Mouse (Mus musculus): Measurements from ENCODE around the gene Xdh.

The Xdh gene

DNA sequence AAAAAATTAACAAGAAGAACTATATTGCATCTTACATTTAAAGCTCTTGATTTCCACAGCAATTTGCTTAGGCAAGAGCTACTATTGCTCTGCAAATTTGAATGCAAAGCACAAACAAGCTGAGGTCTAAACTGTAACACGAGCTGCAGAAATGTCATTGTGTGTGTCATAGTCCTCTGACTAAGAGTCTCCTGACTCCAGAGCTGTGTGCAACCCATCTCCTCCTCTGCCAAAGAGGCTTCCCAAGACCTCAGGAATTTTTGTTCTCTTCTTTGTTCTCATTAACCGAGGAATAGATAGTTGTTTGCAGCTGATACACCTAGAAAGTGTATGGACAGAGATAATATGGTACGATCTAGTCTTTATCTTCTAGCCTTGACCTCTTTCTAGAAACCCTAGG is 8.2 kb downstream of the Xdh start:
- DNase-seq = no peak

DNA sequence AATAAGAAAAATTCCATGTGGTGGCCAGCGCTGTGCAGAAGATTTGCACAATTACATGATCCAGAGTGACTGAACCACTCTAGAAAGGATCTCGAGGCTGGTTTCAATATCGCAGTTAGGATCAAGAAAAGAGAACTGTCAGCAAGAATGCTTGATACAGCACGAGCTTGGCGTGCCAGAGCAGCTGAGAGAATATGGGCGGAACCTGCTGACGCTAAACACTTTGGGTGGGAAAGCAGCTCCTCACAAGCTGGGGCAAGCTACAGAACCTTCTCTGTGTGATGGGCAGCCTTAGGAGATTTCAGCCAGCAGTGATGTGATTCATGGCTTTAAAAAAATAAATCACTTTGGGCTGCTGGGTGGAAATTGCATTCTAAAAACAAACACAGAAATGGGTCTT is 12.9 kb downstream of the Xdh start:
- DNase-seq = no peak

DNA sequence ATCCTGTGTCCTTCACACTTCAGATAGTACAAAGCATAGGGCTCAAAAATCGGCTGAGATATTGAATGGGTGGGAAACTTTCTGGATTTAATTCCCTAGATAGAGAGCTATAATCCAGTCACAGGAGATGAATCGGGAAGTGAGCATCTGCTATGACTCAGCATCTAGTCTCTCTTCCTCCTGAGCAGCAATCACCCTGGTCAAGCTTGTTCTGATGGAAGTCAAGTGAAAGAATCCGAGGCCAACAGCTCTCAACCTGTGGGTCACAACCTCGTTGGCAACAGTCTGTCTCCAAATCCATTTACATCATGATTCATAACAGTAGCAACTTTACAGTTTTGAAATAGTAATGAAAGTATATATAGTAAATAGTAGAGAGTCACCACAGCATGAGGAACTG is 14.8 kb downstream of the Xdh start:
- no peak for DNase-seq

DNA sequence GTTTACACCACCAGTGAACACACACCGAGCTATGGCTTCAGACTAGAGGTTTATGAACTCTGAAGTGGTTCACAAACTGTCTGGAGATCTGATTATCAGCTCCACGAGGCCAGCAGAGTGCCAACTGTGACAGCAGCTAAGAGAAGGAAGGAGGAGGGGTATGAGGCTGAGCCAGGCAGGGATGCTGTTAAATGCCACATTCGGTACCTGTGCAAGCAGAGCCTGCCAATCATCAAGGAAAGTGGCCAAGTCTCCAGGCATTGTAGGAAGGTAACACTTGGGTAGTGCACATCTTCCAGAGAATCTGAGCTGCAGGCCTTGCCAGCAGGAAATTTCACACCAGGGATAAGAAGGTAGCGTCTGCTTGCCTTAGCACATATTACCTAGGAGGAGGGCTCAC is 15.7 kb downstream of the Xdh start:
- DNase-seq = no peak

DNA sequence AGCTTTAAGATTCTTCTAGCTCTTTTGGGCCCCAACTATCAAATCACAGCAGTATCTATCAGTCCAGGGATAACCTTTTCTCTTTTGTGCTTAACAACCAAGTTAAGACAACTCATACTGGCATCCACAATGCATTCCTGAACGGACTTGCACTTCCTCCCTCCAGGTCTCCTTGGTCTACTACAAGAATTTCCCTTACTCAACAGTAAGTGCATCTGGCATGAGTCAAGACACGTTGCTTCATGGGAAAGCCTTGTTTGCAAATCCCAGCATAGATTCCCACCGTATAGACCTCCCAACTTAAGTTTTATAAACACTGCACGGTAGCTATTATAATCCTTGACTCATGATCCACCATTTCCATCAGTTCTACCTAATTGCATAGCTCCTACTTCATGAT is 16.4 kb downstream of the Xdh start:
- no peak for DNase-seq

DNA sequence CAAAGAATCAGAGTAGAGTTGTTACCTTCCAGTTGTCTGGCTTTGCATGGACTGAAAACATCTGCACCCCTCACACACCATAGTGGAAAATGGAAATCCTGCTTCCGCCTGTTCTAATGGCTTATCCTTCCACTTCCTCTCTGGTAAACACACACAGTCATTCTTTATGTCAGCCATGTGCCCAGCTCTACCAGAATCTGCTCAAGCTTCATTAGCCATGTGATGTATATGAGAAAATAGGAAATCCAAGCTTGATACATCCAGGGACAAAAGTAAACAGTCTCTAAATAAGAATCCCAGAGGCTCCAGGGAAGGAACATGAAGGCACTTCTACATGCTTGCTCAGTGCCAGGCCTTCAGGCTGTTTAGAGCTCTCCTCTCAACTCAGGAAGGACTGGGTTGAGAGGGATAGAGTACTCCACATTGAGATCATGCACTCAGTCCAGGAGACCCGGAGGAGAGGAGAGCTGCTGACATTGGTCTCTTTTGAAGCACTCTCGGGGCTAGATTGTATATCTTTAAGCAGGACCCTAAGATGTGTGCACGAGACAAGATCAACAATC is 17.4 kb downstream of the Xdh start:
- no peak for DNase-seq

DNA sequence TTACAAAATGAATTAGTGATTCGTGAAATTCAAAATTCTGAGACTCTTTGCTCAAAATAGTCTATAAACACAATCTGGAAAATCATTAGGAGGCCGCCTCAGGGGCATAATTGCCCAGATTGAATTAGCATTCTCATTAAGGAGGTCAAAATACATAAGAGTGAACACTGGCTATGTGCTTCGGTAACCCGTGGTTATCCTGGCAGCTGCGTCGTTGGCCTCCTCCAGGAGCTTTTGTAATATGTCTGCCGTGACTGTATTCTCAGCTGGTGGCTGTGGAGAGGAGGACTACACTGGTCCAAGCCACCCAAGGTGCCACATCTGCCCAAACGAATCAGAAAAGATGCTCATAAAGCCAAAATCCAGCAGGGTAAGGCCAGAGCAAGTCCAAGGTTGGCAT is 30.5 kb downstream of the Xdh start:
- no peak for DNase-seq

DNA sequence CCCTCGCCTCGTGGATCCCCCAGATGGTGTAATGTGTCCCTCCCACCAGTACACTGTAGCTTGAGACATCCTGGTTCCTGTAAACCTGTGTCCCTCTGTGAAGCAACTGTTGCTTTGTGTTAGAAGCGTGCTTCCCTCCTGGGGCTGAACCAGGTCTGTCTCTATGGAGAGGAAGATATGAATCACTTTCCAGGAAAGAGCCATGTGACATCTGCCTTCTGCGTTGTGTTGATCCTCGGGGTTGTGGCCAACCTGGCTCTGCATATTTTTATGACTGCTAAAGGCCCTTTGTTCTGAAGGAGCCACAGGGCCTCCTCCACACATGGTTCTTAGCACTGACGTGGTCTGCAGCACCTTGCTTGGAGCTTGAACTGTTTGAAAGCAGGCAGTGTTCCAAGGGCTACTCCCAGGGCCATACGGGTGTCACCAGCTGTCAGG is 31.0 kb downstream of the Xdh start:
- no peak for DNase-seq

DNA sequence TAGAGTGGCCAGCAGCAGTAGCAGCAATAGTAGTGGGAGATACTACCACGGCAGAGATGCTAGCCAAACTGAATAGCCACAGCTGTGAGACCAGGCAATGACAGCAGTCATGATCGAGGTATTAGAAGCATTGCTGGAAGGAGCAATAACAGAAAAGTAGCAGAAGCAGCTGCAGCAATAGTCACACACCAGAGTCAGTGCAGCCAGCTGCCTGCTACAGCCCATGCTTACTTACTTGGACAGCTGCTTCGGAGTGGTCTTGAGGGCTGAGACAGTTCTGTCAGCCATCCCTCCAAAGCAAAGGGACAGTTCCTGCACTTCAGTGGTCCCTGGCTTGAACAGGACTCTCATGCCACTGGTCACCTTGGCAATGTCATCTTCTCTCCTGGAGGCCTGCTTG is 31.9 kb downstream of the Xdh start:
- DNase-seq = no peak

DNA sequence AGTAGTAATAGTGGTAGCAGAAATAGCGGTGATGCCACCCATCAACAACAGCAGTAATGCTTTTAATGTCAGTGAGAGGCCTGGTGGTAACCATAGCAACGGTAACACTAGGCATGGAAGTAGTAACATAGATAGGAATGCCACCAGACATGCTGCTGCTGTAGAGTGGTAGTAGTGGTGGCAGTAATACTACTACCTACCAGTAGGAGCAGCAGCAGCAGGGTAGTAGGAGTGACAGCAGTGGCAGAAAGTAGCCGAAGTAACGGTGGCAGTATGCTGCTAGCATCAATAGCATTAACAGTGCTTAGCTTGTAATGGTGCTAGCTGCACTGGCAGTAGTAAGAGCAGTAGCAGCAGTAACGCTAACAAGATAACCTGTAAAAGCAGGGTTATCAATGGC is 32.3 kb downstream of the Xdh start:
- no peak for DNase-seq

DNA sequence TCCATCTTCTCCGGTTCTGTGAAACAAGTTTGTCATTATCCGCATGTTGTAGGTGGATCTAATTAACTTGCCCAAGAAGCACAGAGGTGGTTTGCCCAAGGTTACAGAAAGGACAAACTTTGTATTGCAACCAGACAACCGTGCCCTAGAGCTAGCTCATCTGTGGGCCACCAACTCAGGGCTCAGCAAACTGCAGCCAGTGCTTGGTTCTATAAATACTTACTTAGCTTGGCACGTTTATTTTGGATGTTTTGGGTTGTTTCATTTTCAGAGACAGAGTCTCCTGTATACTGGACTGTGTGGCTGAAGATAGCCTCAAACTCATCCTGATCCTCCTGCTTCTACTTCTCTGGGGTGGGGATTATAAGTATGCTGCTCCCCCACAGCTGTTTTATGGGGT is 35.3 kb downstream of the Xdh start:
- DNase-seq = no peak

DNA sequence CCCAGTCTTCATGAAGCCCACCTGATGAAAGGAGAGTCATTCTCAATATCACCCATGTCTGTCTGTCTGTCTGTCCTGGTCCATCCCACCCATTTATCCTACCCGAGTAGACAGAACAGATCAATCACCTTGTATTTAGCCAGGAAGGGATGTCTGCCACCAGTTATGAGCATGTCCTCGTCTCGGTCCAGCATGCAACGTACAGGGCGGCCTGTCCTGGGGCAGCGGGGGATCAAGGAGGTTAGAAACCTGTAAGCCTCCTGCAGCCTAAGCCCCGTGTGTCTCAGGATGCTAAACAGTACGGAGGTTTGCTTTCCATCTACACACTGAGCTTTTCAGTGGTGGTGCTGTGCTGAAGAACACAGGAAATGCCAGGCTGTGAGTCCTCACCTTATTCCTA is 43.9 kb downstream of the Xdh start:
- no peak for DNase-seq

DNA sequence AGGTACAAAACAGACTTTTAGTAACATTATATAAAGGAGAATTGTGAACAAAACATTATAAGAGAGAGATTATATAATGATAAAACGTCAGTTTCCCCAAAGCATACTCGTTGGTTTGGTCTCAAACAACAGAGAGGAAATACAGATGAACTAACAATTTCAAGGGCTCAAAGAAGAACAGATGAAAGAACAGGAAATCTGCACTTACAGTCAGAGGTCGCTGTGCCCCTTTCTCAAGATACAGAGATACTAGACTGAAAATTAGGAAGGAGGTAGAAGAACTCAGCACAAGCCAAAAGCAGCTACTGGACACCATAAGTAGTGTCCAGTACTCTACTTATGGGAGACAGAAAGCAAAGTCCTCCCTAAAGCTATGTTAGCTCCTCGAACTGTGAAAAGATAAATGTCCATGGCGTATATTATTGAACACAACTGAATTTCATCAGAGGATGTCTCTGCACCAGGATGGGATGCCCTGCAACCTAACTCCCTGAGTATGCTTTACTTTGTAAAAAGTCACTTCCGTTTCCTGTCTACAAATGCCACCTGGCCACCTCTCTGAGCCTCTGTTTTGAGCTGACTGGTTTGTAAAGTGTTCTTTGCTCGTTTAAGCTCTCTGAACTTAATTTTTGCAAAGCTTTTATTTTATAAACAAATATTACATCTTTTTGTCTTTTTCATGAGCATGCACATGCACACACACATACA is 44.8 kb downstream of the Xdh start:
- DNase-seq = no peak

DNA sequence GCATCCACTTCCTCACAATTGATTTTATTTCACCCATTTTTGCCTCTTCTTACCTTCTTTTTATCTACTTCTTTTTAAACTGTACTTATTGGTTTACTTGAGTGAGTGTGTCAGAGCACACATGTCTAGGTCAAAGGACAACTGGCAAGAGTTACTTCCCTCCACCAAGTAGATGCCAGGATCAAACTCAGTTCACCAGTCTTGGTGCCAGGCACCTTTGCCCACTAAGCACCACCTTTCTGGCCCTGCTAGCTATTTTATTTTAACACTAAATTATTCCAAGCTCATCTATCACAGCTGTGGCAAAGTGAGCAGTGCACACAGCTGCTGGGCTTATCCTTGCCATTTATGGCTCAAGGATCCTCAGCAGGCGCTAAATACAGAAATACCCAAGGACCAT is 46.9 kb downstream of the Xdh start:
- DNase-seq = no peak

DNA sequence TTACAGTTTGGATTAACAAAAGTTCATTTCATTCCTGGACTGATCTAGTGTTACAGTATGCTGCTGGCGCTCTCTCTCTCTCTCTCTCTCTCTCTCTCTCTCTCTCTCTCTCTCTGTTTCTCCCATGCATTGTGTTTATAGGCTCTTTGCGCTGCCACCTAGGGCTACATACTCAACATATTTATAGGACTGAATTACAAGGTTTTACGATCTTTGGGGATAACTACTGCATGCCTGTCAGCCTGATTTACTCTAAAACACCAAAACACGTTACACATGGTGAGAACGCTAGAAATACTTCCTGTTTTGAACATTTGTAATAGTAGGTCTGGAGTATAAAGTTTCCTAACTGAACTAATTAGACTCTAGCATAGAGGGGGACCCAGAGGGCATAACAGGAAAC is 47.8 kb downstream of the Xdh start:
- DNase-seq = no peak

DNA sequence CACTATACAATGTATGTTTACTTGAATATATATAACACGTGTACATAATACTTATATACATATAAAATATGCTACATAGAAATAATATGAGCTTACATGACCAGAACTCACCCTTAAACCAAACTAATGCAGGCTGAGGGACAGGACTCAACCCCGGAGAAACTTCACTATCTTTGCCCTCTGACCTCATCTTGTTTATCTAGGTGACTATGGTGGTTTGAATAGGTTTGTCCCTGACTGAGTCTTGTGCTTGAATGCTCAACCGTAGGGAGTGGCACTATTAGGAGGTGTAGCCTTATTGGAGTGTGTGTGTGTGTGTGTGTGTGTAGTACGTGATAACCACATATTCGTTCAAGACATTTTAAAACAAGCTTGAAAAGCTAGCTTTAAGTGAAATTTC is 55.6 kb downstream of the Xdh start:
- no peak for DNase-seq

DNA sequence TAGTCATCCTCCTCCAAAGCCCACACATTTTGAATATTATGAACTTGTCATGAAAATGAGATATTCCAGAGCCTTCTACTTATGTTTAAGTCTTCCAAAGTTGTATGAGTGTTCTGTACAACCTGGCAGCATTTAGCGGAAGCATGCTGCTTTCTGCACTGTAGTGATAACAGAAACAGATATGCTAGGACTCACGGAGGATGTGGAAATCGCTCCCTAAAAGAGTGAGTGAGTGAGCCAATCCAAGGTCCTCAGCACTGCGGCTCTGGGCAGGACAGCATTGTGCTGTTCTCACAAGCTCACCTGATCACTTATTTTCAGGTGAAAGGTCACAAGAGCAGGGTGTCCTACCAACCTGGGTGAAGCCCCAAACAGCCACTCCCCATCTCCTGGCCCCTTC is 56.2 kb downstream of the Xdh start:
- DNase-seq = no peak

DNA sequence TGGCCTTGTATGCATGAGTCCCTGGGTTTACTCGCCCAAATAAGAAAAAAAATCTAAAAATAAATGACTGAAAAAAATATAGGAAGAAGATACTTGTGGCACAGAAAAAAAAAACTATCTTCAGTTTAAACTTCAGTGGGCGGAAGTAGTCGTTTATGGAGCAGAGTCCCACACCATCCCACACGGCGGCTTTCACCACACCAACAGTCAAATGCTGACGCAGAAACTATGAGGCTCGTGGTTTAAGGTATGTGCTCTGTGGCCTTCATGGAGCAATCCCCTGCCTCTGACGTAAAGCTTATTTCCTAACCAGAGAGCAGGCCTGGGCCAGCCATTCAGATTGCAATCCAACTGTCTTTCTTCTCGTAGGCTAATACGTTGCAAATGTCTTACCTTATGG is 56.8 kb downstream of the Xdh start:
- DNase-seq = no peak

DNA sequence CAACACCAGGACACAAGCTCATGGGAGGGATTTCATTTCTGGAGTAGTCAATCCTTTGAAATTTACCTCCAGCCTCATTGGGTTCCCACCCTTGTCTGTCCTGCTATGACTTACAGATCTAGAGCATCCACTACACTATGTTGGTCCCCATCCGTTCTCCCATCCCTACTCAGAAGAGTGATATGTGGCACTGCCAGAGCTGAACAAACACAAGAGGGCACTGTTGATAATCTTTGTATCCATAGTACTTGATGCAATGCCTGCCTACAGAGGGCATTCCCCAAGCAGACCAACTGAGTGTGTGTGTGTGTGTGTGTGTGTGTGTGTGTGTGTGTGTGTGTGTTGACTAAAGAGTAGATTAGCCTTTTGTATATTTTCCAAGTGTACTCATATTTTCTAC is 58.4 kb downstream of the Xdh start:
- DNase-seq = no peak

DNA sequence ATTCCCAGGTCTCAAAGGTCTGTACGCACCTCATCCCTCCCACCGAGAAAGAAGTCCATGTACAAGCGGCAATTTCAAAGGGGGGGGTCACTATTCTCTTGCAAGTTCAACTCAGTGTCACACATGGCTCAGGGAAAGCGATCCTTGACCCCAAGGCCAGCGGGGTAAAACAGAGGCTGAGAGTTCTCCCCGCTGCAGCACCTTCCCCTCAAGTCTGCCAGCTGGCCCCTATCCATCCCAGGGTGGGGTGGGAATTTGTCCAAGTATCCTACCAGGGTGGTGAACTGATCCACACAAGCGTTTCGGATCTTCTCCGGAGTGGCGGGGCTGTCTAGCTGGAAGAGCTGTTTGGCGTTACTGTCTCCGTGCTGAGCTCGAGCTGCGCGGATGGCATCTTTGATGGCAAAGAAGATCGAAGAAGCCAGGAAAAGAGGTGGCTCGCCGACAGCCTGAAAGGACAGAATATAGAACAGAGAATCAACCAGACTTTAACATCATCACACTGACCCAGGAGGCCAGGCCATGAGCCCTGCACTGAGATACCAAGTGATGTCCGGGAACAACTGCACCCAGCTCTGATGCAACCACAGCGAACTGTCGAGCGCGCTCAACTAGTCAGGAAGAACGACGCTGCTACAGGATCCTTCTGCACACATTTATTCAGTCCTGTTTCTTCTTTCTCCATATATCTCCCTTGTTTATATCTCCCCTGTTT is 63.8 kb downstream of the Xdh start:
- DNase-seq = no peak

DNA sequence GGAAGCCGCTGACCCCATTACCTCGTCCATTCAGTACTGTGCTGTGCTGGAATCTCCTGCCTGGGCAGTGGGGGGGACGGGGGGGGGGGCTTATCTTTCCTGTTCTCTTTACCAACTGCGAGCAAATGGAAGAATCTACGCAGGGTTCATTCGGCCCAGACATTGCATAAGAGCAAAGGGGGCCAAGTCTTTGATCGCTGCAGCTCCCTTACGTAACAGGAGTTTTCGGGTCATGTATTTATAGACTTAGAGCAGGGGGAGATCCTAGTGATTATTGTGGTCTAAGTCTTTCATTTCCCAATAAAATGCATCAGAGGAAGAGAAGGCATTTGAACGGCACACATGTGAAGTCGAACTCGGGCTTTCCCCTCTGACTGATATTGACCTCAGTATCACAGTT is 66.7 kb downstream of the Xdh start:
- no peak for DNase-seq

DNA sequence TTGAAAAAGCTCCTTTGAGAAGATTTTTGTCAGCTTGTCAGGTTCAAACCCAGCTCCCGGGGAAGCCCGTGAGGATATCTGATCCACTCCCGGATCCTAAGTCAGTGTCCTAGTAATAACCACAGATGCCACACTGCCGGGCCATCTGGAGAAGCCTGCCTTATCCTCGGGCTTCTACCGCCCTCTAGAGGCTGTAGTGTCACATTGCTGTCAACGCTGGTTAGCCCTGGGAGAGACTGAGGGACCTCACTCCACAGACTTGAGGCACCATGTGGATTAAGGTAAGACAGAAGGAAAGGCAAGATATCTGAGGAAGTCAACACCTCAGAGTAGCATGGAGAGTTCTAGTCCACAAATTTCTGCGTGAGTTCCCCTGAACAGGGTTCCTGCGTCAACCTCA is 67.8 kb downstream of the Xdh start:
- DNase-seq = peak; percentile 84

DNA sequence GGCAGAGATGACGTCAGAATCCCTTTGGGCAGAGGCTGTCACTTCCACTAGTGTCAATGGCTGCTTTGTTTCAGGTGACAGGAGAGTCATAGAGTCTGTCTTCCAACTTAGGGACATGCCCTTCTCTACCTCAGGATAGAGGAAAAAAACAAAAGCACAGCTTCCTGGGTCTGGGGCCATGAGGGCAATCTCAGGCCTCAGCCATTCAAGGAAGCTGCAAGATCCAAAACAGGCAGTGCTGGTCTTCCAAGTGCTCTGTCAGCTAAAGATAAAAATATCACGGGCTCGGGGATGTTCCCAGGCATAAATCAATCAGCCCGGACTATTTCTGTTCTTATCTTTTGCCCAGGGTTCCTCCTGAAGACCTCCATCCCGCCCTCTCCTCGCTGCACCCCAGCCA is 68.7 kb downstream of the Xdh start:
- DNase-seq = no peak

DNA sequence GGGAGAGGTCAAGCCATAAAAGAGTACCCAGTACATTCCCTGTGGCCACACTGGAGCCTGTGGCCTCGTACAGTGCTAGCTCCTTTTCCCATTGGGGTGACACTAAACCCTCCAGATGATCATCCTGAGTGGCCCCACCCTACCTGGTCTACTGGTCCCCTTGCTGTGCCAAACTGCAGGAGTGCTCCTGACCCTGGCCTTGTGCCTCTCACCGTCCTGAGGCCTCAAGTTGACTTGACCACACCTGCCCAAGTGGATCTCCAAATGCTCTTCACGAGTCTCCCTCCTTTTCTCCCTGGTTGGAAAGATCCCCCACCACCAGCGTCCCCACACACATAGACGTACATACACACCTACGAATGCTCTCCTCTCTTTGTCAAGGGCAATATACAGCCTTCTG is 69.7 kb downstream of the Xdh start:
- DNase-seq = no peak

Measured in right cerebral cortex, adult 18-20 months (tissue).